Mouse (Mus musculus) splenic B cell, adult 2 months (primary cell): ENCODE data around the gene Trhr2.
"Not testable (repeated sequence)": the region's sequence is repeated elsewhere in the genome, so short reads cannot be mapped to it uniquely, and the experiment has no call there.

ENCODE experiments used
- DNase-seq: peaks from one replicate; pipeline ENCODE4 v3.0.0-alpha.2; 2011; ENCODE audit warnings: low read depth, low spot score
- H3K27me3 ChIP-seq: 2 replicates; pipeline ENCODE4 v1.6.1; 2012; ENCODE audit warnings: mild to moderate bottlenecking, low read length, moderate library complexity, mixed read lengths; ENCODE audit not compliant: control insufficient read depth, poor library complexity, insufficient read depth, severe bottlenecking
- H3K36me3 ChIP-seq: 2 replicates; pipeline ENCODE4 v1.6.1; 2012; ENCODE audit warnings: mild to moderate bottlenecking, low read length, moderate library complexity, mixed read lengths; ENCODE audit not compliant: control insufficient read depth, poor library complexity, insufficient read depth, severe bottlenecking

The Trhr2 gene

GRCm38 (mm10) chr8:122329553-122330239 lies 30.9 kb downstream of the Trhr2 start:
- H3K27me3 ChIP-seq, result no peaks in the 10 kb centered on the region
- DNase-seq, result no peak
- H3K36me3 ChIP-seq, result no peaks in the 10 kb centered on the region

DNA sequence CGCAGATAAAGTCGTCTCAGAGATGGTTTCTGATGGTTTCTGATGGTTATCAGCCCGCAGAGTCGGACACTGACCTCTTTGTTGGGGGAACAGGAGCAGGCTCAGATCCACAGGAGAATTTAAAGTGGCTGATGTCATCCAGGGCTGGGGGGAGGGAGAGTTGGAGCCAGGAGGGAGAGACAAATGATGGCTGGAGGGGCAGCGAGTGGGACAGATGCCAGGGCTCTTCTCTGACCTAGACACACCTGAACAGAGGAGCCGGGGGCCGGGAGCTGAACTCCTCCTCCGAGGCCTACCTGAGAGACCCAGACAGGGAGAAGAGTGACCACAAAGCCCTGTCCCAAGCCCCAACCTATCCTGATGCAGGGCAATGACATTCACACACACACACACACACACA lies 31.5 kb downstream of the Trhr2 start:
- no peak for DNase-seq
- H3K36me3 ChIP-seq, result no peaks in the 10 kb centered on the region
- no peaks in the 10 kb centered on the region for H3K27me3 ChIP-seq

DNA sequence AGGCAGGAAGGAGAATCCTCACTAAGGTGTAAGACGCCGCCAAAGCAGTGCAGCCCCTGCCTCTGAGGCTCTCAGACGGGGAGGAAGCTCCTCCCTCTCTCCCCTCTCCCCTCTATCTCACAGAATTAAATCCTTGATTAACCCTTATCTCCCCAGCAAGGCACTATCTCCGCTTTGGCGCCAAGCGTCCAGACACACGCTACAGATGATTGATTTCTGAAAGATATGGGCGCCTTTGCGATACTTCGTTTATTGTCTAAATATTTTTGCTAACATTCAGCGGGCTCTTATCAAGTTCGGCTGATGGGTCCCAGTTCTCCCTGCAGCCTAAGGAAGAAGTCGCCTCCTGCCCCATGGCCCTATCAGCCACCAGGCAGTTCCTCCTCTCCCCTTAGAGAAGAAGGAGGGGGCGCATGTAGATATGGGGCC lies 34.4 kb downstream of the Trhr2 start:
- no peaks in the 10 kb centered on the region for H3K36me3 ChIP-seq
- H3K27me3 ChIP-seq, result no peaks in the 10 kb centered on the region
- no peak for DNase-seq

DNA sequence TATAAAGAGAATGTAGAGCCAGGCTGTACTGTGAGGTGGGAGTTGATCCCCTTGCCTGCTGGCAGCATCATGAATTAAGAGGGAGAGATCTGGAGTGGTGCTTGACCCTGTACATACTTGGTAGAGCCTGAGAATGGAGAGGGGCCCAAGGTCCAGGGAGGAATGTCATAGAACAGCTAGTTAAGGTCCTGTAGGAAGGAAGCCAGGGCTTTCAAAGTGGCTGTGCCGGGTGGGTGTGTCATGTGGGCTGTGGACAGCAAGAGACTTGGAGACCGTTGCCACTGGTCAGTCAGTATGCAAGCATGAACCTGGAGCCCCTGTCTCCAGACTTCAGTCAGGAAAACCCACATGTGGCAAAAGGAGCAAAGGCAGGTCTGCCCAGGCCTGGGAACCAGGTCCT lies 35.4 kb downstream of the Trhr2 start:
- H3K27me3 ChIP-seq, result no peaks in the 10 kb centered on the region
- H3K36me3 ChIP-seq, result no peaks in the 10 kb centered on the region
- no peak for DNase-seq

- DNase-seq, result peak; percentile 53
- not testable (repeated sequence) for H3K27me3 ChIP-seq
These were observed 36.6 kb downstream of the Trhr2 start for GRCm38 (mm10) chr8:122323951-122324402.

DNA sequence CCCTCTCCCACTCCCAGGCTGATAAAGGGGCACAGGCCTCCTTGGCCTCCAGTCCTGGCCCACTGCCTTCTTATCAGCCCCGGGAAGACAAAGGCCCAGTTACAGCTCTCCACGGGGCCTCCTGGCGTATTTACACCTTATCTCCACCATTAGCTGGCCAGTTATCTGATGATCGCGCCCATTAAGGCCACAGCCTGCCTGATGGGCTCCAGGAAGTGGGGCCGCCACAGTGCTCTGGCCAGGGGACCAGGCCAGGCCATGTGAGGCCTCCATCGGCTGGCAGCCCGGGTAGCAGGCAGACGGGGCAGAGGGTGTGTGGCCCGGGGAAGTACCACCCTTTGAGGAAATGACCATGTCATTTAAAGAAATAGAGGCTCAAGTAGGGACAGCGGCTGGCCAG lies 37.8 kb downstream of the Trhr2 start:
- Histone ChIP-seq H3K36me3 (no peaks in the 10 kb centered on the region), H3K27me3 (no peaks in the 10 kb centered on the region)
- no peak for DNase-seq

More at GRCm38 (mm10) chr8:122323951-122324402, 36.6 kb downstream of the Trhr2 start:
- not testable (repeated sequence) for H3K36me3 ChIP-seq

GRCm38 (mm10) chr8:122322126-122322525 lies 38.4 kb downstream of the Trhr2 start:
- Histone ChIP-seq H3K36me3 (no peaks in the 10 kb centered on the region), H3K27me3 (no peaks in the 10 kb centered on the region)
- DNase-seq, result no peak

DNA sequence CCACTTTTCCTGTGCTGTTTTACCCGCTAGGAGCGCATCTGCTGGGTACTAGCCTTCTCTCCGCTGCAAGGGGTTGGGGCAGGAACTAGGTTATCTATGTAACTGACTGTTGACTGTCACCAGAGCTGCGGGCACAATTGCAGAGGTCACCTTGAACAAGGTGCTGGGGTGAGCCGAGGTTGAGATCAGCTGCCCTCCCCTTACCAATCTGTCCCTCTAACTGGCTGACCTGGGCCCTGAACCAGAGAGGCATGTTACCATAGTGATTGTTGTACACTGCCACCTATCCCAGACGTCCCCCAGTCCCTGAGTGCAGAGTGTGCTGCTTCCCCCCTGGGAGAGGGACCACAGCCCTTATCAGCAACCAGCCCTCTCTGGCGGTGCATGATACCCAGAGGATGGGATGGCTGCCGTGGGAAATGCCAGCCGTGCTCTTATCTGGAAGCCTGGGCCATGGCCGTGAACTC lies 39.1 kb downstream of the Trhr2 start:
- no peaks in the 10 kb centered on the region for H3K27me3 ChIP-seq
- DNase-seq, result no peak
- no peaks in the 10 kb centered on the region for H3K36me3 ChIP-seq

DNA sequence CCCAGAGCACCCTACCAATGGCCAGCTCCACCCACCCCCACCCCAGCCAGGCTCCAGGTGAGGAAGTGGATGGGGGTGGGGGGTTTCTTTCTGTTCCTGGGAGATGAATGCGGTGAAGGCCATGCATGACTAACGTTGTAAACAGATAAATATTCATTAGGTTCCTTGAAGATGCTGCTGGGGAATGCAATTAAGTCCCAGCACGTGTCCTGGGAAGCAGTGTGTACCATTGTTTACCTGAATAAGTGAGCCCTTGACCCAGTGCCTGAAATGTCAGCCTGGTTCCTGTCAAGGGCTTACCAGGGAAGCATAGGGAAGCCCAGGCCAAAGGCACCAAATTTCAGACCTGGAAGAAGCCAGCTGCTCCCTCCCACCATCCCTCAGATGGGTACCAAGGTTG lies 40.0 kb downstream of the Trhr2 start:
- H3K36me3 ChIP-seq, result no peaks in the 10 kb centered on the region
- DNase-seq, result no peak

GRCm38 (mm10) chr8:122319708-122320075 lies 40.9 kb downstream of the Trhr2 start:
- H3K27me3 ChIP-seq, result no peaks in the 10 kb centered on the region
- no peak for DNase-seq
- no peaks in the 10 kb centered on the region for H3K36me3 ChIP-seq

More for the DNA sequence above, 40.0 kb downstream of the Trhr2 start:
- H3K27me3 ChIP-seq, result no peaks in the 10 kb centered on the region

DNA sequence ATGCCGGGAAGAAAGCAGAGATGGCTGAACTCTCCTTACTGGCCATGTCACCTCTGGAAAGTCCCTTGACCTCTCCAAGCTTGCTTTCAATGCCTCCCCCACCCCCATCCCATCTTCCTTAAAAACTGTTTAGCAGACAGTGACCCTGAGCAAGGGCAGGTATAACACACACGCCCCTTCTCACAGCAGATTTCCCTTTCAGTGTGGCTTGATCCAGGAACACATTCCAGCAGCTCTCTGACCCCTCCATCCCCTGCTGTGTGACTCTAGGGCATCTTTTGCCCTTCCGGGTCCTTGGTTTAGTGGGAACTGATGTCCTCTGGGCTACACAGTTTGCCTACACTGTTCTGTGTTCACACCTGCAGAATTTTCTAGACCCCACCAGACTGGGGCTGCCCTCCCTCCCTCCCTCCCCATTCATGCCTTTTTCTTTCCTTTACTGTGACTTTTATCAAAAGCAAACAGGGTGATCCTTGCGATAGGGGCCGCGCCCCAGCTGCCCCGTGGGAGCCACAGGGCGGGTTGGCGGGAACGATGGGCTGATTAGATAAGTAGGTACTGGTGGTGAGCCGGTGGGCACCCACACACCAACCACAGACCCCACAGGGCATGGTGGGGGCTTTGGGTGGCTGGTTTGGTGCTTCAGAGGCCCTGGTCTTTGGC lies 41.4 kb downstream of the Trhr2 start:
- DNase-seq, result no peak
- Histone ChIP-seq H3K27me3 (no peaks in the 10 kb centered on the region), H3K36me3 (no peaks in the 10 kb centered on the region)

DNA sequence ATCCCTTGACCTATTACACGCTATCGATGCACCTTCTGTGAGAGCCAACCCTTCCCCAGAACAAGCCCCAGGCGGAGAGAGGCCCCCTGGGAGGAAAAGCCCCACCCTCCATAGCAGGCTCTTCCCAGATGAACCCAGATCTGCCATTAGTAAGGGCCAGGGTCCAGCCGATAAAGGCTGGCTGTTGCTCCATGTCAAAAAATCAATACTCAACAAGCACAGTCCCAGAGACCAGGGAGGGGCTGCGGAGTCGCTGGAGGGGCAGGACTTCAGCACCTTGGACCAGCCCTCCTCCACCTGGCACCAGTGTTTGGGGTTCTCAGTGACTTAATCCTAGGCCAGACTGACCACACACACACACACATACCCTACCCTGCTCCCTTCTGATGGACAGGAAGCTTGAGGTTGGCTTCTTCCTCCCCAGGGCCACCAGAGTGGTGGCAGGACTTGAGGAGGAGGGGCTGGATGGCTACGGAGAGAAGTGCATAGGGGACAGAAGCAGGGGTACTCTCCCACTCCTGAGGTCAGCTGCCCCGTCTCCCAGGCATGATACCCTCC lies 42.5 kb downstream of the Trhr2 start:
- Histone ChIP-seq H3K27me3 (no peaks in the 10 kb centered on the region), H3K36me3 (no peaks in the 10 kb centered on the region)
- DNase-seq, result no peak

DNA sequence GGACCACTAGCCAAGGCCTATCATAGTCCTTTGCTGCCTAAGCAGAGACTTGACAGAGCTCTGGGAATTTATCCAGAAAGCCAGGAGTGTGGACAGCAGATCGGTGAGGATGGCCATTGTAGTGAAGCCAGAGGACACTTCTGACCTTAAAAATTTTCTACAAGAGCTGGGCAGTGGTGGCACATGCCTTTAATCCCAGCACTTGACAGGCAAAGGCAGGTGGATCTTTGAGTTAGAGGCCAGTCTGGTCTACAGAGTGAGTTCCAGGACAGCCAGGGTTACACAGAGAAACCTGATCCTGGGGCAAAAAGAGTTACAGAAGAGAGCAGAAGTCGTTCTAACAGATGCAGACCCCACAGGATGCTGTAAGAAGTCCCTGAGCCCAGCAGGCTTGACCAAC lies 44.1 kb downstream of the Trhr2 start:
- Histone ChIP-seq H3K36me3 (no peaks in the 10 kb centered on the region), H3K27me3 (no peaks in the 10 kb centered on the region)
- DNase-seq, result no peak

DNA sequence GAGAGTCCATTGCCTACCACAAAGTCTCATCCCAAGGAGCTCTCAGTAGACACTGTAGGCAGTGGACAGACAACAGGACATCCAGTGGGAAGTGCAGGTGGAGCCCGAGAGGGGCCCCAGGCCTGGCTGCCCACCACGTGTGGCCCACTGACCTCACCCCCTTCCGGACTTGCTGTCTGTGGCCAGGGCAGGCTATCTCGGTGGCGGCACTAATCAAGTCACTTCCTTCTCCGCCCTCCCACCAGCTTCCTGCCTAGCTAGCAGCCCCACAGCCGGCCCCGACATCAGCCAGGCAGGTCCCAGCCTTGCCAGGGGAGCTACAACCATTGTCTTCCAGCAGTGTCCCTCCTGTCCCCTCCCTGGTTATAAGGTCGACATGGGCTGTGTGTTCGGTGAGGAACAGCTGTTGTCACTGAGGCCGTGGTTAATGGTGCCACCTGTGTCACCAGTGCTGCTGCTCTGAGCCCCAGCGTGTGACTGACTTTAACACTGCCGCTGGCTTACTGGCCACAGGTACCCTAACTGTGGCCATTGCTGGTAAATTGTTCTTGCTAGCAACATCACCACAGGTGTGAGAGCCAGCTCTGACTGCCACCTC lies 45.5 kb downstream of the Trhr2 start:
- H3K36me3 ChIP-seq, result no peaks in the 10 kb centered on the region
- peak; percentile 52 for DNase-seq
- H3K27me3 ChIP-seq, result no peaks in the 10 kb centered on the region

GRCm38 (mm10) chr8:122313310-122313709 lies 47.2 kb downstream of the Trhr2 start:
- H3K36me3 ChIP-seq, result no peaks in the 10 kb centered on the region
- no peak for DNase-seq
- no peaks in the 10 kb centered on the region for H3K27me3 ChIP-seq
